Mouse (Mus musculus): ENCODE measurements at regions not wholly inside any gene's neighbourhood (a gene's known extent, or its start where the extent isn't known, plus 50 kb on each side); places are given as distances from the start of the nearest gene placed in this dataset.

GRCm38 (mm10) chr19:54787171-54787570, 339.9 kb downstream of the Gpam start:
- DNase-seq (ENCODE audit: low spot score in 2 of 2) = no peak

DNA sequence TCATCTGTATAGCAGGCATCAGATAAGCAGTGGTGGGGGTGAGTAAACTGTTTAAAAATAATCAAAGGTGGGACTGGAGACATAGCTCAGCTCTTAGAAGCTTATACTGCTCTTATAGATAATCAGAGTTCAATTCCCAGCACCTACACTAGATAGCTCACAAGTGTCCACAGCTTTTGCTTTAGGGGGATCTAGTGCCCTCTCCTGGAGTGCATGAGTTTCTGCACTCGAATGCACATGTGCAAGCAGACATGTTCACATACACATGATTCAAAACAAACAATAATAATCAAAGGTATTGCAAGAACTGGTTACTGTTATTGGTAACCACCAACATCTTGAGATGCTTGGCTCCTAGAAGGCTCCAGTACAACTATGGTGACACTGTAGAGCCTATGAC, 343.3 kb downstream of the Gpam start:
- no peak for DNase-seq (ENCODE audit: low spot score in 2 of 2)

DNA sequence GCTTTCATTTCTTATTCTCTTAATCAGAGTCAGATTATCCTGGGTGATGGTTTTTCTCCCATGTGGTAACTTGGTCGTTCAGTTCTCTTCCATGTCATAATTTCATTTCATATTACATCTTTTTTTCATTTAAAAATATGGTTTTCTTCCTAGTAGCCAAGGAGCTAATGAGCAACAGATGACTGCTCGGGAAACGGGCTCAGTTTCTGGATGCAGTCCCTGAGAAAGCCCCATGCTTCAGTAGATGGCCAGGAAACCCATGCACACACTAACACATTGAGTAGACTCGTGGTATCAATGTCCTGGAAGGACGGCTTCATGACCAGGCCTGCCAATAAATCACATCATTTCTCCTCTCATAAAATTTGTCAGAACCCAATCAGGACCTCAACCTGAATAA, 369.3 kb downstream of the Gpam start:
- DNase-seq (ENCODE audit: low spot score in 2 of 2) = no peak

DNA sequence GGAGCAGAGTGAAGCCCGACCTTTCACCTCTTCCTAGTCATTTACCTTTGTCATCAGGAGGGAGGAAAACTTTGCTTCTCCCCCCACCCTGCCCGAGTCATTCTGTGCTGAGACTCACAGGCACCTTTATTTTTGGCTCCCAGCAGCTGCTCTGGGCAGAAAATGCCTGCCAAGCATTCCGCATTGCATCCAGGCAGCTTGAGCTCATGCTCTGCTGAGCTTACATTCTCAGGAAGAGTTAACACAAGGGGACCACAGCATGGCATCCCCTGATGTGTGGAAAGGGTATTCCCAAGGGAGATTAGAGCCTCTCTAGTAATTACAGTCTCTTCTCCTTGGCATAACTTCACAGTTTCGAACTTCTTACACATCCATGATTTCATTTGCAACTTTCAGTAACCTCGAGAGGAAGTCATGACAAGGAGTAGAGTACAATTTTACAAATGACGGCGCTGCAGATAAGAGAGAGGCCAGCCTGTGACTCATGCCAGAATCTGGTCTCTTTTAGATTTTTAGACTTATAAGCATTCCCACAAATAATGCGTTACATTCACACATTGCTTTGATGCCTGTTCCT, 370.3 kb downstream of the Gpam start:
- peak; percentile 61 to 83 for DNase-seq (ENCODE audit: low spot score in 2 of 2)

- no peak for DNase-seq (ENCODE audit: low spot score in 2 of 2)
Measured at GRCm38 (mm10) chr19:54755451-54755850, 371.6 kb downstream of the Gpam start.

DNA sequence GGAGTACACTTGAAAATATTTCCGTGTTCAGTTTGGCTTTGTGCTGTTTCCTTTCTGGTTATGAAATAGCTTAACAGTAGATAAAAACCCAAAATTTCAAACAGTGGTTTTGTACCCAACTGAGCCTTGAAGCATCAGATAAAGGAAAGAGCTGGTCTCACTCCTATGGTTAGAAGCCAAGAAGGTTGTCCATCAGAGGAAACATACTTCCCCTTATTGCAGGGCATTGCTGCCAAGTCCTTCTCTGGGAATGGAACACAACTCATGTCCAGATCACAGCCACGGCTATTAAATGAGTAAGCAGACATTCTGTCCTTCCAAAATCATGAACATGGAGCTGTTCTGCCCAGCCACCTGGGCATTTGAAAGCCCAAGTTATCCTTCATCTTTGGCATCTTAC, 393.1 kb downstream of the Gpam start:
- DNase-seq (ENCODE audit: low spot score in 2 of 2) = no peak

DNA sequence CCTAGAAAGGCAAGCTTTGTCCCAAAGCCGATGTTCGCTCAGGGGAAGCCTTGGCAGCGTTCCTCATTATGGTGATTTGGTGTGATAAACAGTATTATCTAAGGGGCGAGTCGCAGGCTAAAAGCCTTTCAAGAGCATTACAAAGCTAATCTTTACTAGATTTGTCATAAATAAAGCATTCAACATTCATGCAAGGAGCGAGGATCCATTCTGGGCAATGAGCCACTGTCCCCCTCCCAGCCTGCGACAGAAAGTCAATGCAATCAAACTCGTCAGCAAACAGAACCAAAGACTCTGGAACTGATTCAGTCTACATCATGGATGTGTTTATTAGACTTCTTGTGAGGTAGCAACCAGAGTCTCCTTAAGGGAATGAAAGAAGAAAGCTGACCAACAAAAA, 395.3 kb downstream of the Gpam start:
- DNase-seq (ENCODE audit: low spot score in 2 of 2) = no peak

- no peak for DNase-seq (ENCODE audit: low spot score in 2 of 2)
Measured at GRCm38 (mm10) chr19:54731315-54731714, 395.7 kb downstream of the Gpam start.

- no peak for DNase-seq (ENCODE audit: low spot score in 2 of 2)
Measured at GRCm38 (mm10) chr19:54730801-54731200, 396.2 kb downstream of the Gpam start.

GRCm38 (mm10) chr19:54730296-54730695, 396.7 kb downstream of the Gpam start:
- no peak for DNase-seq (ENCODE audit: low spot score in 2 of 2)

GRCm38 (mm10) chr19:54722091-54722490, 404.9 kb downstream of the Gpam start:
- no peak for DNase-seq (ENCODE audit: low spot score in 2 of 2)

GRCm38 (mm10) chr19:54697411-54697810, 429.6 kb downstream of the Gpam start:
- DNase-seq (ENCODE audit: low spot score in 2 of 2) = no peak

DNA sequence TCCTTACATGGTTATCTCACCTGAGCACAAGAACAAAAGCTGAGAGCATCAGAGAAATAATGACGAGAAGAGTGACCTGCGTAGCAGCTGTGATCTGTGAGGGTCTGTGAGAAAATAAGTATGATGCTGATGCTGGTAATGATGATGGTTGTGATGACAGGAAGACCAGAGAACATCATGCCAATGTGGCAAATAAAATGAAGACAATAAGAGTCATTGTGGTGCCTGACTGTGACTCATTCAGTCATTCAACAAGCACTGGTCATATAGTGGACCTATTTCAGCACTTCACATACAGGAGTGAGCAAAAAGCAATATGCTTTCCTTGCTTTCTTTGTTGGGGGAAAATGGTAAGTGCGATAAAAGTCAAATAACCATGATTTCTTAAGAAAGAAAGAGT, 433.3 kb downstream of the Gpam start:
- no peak for DNase-seq (ENCODE audit: low spot score in 2 of 2)

DNA sequence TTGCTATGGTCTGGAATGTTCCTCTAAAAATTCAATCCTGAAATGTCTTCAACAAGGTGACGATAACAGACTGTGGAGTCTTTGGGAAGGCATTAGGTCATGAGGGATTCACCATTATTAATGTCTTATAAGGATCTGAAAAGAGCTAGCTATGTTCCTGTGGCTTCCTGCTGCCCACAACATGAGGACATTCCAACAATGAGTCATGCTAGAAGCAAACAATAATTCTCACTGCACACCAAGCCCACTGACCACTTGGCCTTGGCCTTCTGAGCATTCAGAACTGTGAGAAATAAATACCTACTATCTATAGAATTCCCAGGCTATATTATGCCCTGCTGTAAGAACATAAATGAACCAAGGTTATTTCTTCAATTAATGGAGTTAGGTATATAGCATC, 433.9 kb downstream of the Gpam start:
- DNase-seq (ENCODE audit: low spot score in 2 of 2) = no peak

GRCm38 (mm10) chr19:54691861-54692260, 435.2 kb downstream of the Gpam start:
- DNase-seq (ENCODE audit: low spot score in 2 of 2) = no peak

DNA sequence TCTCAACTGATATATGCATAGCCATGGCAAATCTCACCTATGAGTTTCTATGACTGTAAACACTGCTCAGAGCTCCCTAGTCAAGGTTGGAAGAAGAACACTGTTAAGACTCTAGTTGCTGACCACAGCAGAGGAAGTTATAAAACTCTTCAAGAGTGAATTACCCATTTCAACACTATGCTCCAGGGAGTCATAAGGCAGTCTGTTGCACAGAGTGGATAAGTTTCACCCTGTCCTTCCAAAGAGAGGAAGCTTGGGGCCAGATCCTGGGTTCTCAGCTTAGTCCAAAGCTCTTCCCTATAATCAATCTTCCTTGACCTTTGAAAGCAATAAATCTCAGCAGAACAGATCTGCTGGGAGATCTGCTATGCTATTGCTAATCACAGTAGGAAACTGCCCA, 438.4 kb downstream of the Gpam start:
- no peak for DNase-seq (ENCODE audit: low spot score in 2 of 2)

DNA sequence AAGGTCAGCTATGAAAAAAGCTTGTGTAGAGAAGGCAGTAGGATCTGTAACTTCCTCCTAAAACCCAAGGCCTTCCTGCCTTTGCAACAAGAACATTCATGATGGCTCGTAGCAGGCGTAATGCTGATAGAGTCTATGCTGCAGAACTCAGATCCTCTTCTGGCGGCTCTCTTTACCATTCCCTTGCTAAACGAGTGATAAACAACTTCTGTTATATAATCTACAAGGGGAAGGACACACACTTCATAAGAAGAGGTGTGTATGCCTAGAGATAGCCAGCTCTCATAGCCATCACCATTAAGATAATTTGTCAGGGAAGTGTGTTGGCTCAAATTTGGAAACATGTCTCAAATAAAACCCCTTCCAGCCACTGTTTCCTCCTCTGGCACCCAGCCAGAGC, 441.9 kb downstream of the Gpam start:
- no peak for DNase-seq (ENCODE audit: low spot score in 2 of 2)

Data from frontal cortex, postnatal 36 days (tissue).